Mouse (Mus musculus): Measurements from ENCODE around the gene Ltbp1. TPM values are rescaled to one million over a fixed set of nuclear protein-coding genes. Genes with fewer than 3 reads are reported as not detected.

Gene Ltbp1
- total RNA-seq, 4 experiments from 2014 or later, result 35.7 to 46.0 (median 42.1) TPM

- DNase-seq (ENCODE audit: low spot score), result no peak
Observed at GRCm38 (mm10) chr17:75172685-75173205, 167.4 kb downstream of the Ltbp1 start.

GRCm38 (mm10) chr17:75174501-75174900, 169.1 kb downstream of the Ltbp1 start:
- no peak for DNase-seq (ENCODE audit: low spot score)

- peak; percentile 46 for DNase-seq (ENCODE audit: low spot score)
Observed at GRCm38 (mm10) chr17:75177920-75178867, 172.8 kb downstream of the Ltbp1 start.

- no peak for DNase-seq (ENCODE audit: low spot score)
Observed at GRCm38 (mm10) chr17:75179001-75179400, 173.6 kb downstream of the Ltbp1 start.

GRCm38 (mm10) chr17:75180301-75180700, 174.9 kb downstream of the Ltbp1 start:
- no peak for DNase-seq (ENCODE audit: low spot score)

GRCm38 (mm10) chr17:75180956-75181588, 175.7 kb downstream of the Ltbp1 start:
- no peak for DNase-seq (ENCODE audit: low spot score)

GRCm38 (mm10) chr17:75182319-75183001, 177.1 kb downstream of the Ltbp1 start:
- no peak for DNase-seq (ENCODE audit: low spot score)

GRCm38 (mm10) chr17:75186732-75187509, 181.6 kb downstream of the Ltbp1 start:
- DNase-seq (ENCODE audit: low spot score), result no peak

- DNase-seq (ENCODE audit: low spot score), result no peak
Observed at GRCm38 (mm10) chr17:75196952-75197351, 191.6 kb downstream of the Ltbp1 start.

GRCm38 (mm10) chr17:75198767-75199166, 193.4 kb downstream of the Ltbp1 start:
- DNase-seq (ENCODE audit: low spot score), result no peak

GRCm38 (mm10) chr17:75199694-75200093, 194.3 kb downstream of the Ltbp1 start:
- DNase-seq (ENCODE audit: low spot score), result no peak

GRCm38 (mm10) chr17:75202314-75202713, 196.9 kb downstream of the Ltbp1 start:
- DNase-seq (ENCODE audit: low spot score), result no peak

- DNase-seq (ENCODE audit: low spot score), result no peak
Observed at GRCm38 (mm10) chr17:75204065-75204464, 198.7 kb downstream of the Ltbp1 start.

GRCm38 (mm10) chr17:75206281-75206680, 200.9 kb downstream of the Ltbp1 start:
- DNase-seq (ENCODE audit: low spot score), result no peak

GRCm38 (mm10) chr17:75208164-75208698, 202.9 kb downstream of the Ltbp1 start:
- no peak for DNase-seq (ENCODE audit: low spot score)

GRCm38 (mm10) chr17:75210526-75210925, 205.2 kb downstream of the Ltbp1 start:
- DNase-seq (ENCODE audit: low spot score), result no peak

GRCm38 (mm10) chr17:75216362-75216761, 211.0 kb downstream of the Ltbp1 start:
- no peak for DNase-seq (ENCODE audit: low spot score)

- DNase-seq (ENCODE audit: low spot score), result no peak
Observed at GRCm38 (mm10) chr17:75218700-75219099, 213.3 kb downstream of the Ltbp1 start.

- no peak for DNase-seq (ENCODE audit: low spot score)
Observed at GRCm38 (mm10) chr17:75228321-75228720, 223.0 kb downstream of the Ltbp1 start.

- DNase-seq (ENCODE audit: low spot score), result no peak
Observed at GRCm38 (mm10) chr17:75233206-75233605, 227.8 kb downstream of the Ltbp1 start.

- no peak for DNase-seq (ENCODE audit: low spot score)
Observed at GRCm38 (mm10) chr17:75233923-75234322, 228.6 kb downstream of the Ltbp1 start.

Measured in heart, adult 8-10 months (tissue).